Mouse (Mus musculus) embryonic facial prominence, embryonic 11.5 days (tissue): ENCODE data around the gene Prps2. TPM values are rescaled to one million over a fixed set of nuclear protein-coding genes. Genes with fewer than 3 reads are reported as not detected.
"Not testable (repeated sequence)": the region's sequence is repeated elsewhere in the genome, so short reads cannot be mapped to it uniquely, and the experiment has no call there.

Experiments
- ATAC-seq: fragments of 200-750 bp; cut with Nextera tagmentation; replicated peaks from 2 replicates; pipeline ENCODE4 v1.8.0; 2017; ENCODE audit warnings: low read depth; ENCODE audit not compliant: insufficient number of reproducible peaks, low FRiP score, low TSS enrichment
- DNase-seq: peaks from one replicate; pipeline ENCODE4 v3.0.0-alpha.2; 2015; ENCODE audit warnings: low spot score
- H3K27ac ChIP-seq: fragments of 300-500 bp; sonication (generic); replicated peaks from 2 replicates; pipeline ENCODE4 v1.5.1; 2014; ENCODE audit warnings: mild to moderate bottlenecking, low read depth, low read length, control low read depth
- H3K27me3 ChIP-seq: fragments of 300-500 bp; sonication (generic); 2 replicates; pipeline ENCODE4 v1.6.1; 2014; ENCODE audit warnings: mild to moderate bottlenecking, low read length, moderate library complexity, mixed read lengths; ENCODE audit not compliant: control insufficient read depth, insufficient read depth
- H3K36me3 ChIP-seq: fragments of 300-500 bp; sonication (generic); replicated peaks from 2 replicates; pipeline ENCODE4 v1.6.1; 2014; ENCODE audit warnings: low read depth, mild to moderate bottlenecking, low read length, moderate library complexity, mixed read lengths; ENCODE audit not compliant: control insufficient read depth, insufficient read depth
- H3K4me1 ChIP-seq: fragments of 300-500 bp; sonication (generic); 2 replicates; pipeline ENCODE4 v1.6.1; 2014; ENCODE audit warnings: low read length, mixed read lengths; ENCODE audit not compliant: control insufficient read depth, insufficient read depth
- H3K4me2 ChIP-seq: fragments of 300-500 bp; sonication (generic); 2 replicates; pipeline ENCODE4 v1.6.1; 2014; ENCODE audit warnings: low read depth, mild to moderate bottlenecking, control low read depth, low read length, moderate library complexity
- H3K4me3 ChIP-seq: fragments of 300-500 bp; sonication (generic); 2 replicates; pipeline ENCODE4 v1.5.1; 2014; ENCODE audit warnings: low read depth, low read length, control low read depth
- H3K9ac ChIP-seq: fragments of 300-500 bp; sonication (generic); replicated peaks from 2 replicates; pipeline ENCODE4 v1.6.1; 2014; ENCODE audit warnings: mild to moderate bottlenecking, control low read depth, low read length
- H3K9me3 ChIP-seq: fragments of 300-500 bp; sonication (generic); replicated peaks from 2 replicates; pipeline ENCODE4 v1.6.1; 2016; ENCODE audit warnings: mild to moderate bottlenecking, low read length, inconsistent platforms, mixed read lengths; ENCODE audit not compliant: control insufficient read depth
- WGBS: fragments of 180-500 bp; shearing (Covaris S2); extraction: QIAGEN DNeasy Blood & Tissue Kit; methylation state at CpG from one replicate; pipeline ENCODE4 v1.1.7; 2014; 5-methylcytosine and 5-hydroxymethylcytosine counted together
- polyA plus RNA-seq: library from polyadenylated mRNA; unstranded; fragments of >200 nt; fragmentation: Nextera tagmentation; extraction: Ambion mirVana; gene quantifications from 2 replicates; pipeline ENCODE4 v1.2.1, GENCODE M21; 2014

Gene Prps2
- polyA plus RNA-seq, result 17.0 and 18.5 TPM in 2 replicates

- WGBS, result 19% methylated on average over 39 of the region's 47 CpGs
- H3K27ac ChIP-seq, result no peak within 1 kb of the TSS
- peak within 1 kb of the TSS; percentile 48 for H3K4me3 ChIP-seq
- H3K36me3 ChIP-seq, result no peaks in the 10 kb centered on the region
- peak within 1 kb of the TSS; percentile 68 for H3K9ac ChIP-seq
- DNase-seq (peak; percentile 52), ATAC-seq (peak; percentile 87)
- H3K9me3 ChIP-seq, result no peaks in the 10 kb centered on the region
- H3K4me2 ChIP-seq, result peak within 1 kb of the TSS; percentile 69
- H3K4me1 ChIP-seq, result no peaks in the 10 kb centered on the region
- no peaks in the 10 kb centered on the region for H3K27me3 ChIP-seq
Observed at GRCm38 (mm10) chrX:167382047-167382853, at the start of gene Prps2. Gene Prps2 (minus strand): TSS chrX:167382749.

- H3K9ac ChIP-seq, result no peak overlapping the region
- DNase-seq (no peak), ATAC-seq (no peak)
- H3K4me3 ChIP-seq, result no peak overlapping the region
- H3K27ac ChIP-seq, result no peak overlapping the region
- H3K4me1 ChIP-seq, result no peaks in the 10 kb centered on the region
- WGBS, result 81% methylated on average over 1 of the region's 1 CpGs
- H3K27me3 ChIP-seq, result no peaks in the 10 kb centered on the region
- H3K36me3 ChIP-seq, result no peaks in the 10 kb centered on the region
- no peak overlapping the region for H3K4me2 ChIP-seq
- no peaks in the 10 kb centered on the region for H3K9me3 ChIP-seq
Observed at GRCm38 (mm10) chrX:167417654-167418053, 35.1 kb upstream of the Prps2 start.

- WGBS, result 63% methylated on average over 3 of the region's 3 CpGs
Observed at GRCm38 (mm10) chrX:167394940-167395339, 12.4 kb upstream of the Prps2 start.

GRCm38 (mm10) chrX:167386647-167387046 lies 4.1 kb upstream of the Prps2 start:
- no peak overlapping the region for H3K27ac ChIP-seq
- H3K4me2 ChIP-seq, result no peak overlapping the region
- H3K4me3 ChIP-seq, result no peak overlapping the region
- H3K9ac ChIP-seq, result no peak overlapping the region
- H3K9me3 ChIP-seq, result no peaks in the 10 kb centered on the region
- ATAC-seq (no peak), DNase-seq (no peak)
- whole genome bisulfite sequencing, result 68% methylated on average over 1 of the region's 1 CpGs
- H3K4me1 ChIP-seq, result no peaks in the 10 kb centered on the region
- H3K27me3 ChIP-seq, result no peaks in the 10 kb centered on the region
- H3K36me3 ChIP-seq, result no peaks in the 10 kb centered on the region

More at GRCm38 (mm10) chrX:167394940-167395339, 12.4 kb upstream of the Prps2 start:
- no peak for ATAC-seq
- Histone ChIP-seq H3K4me1 (no peaks in the 10 kb centered on the region), H3K36me3 (no peaks in the 10 kb centered on the region), H3K27me3 (no peaks in the 10 kb centered on the region), H3K4me2 (no peak overlapping the region), H3K9me3 (no peaks in the 10 kb centered on the region), H3K9ac (no peak overlapping the region), H3K4me3 (no peak overlapping the region), H3K27ac (no peak overlapping the region)
- DNase-seq, result no peak

GRCm38 (mm10) chrX:167382854-167383186 lies 271 bp upstream of the Prps2 start:
- WGBS, result 42% methylated on average over 7 of the region's 7 CpGs

GRCm38 (mm10) chrX:167381583-167382046 lies 934 bp downstream of the Prps2 start:
- Histone ChIP-seq H3K9me3 (no peaks in the 10 kb centered on the region), H3K9ac (peak overlapping the region; percentile 68), H3K27ac (no peak overlapping the region), H3K27me3 (no peaks in the 10 kb centered on the region), H3K4me1 (no peaks in the 10 kb centered on the region), H3K4me2 (peak overlapping the region; percentile 69), H3K4me3 (peak overlapping the region; percentile 48), H3K36me3 (no peaks in the 10 kb centered on the region)
- 19% methylated on average over 17 of the region's 18 CpGs for WGBS
- peak; percentile 11 for DNase-seq
- no peak; the same call in 1 of the 2 replicates for ATAC-seq

More at GRCm38 (mm10) chrX:167382854-167383186, 271 bp upstream of the Prps2 start:
- H3K4me2 ChIP-seq, result peak overlapping the region; percentile 69
- ATAC-seq (no peak), DNase-seq (no peak)
- no peaks in the 10 kb centered on the region for H3K4me1 ChIP-seq
- peak overlapping the region; percentile 48 for H3K4me3 ChIP-seq
- H3K27ac ChIP-seq, result no peak overlapping the region
- no peaks in the 10 kb centered on the region for H3K27me3 ChIP-seq
- no peaks in the 10 kb centered on the region for H3K9me3 ChIP-seq
- H3K9ac ChIP-seq, result peak overlapping the region; percentile 68; the same call in 1 of the 2 replicates
- H3K36me3 ChIP-seq, result no peaks in the 10 kb centered on the region

GRCm38 (mm10) chrX:167380073-167380472 lies 2.5 kb downstream of the Prps2 start:
- 68% methylated on average over 4 of the region's 4 CpGs for WGBS
- ATAC-seq (no peak), DNase-seq (no peak)
- no peaks in the 10 kb centered on the region for H3K27me3 ChIP-seq
- H3K4me1 ChIP-seq, result no peaks in the 10 kb centered on the region
- H3K4me3 ChIP-seq, result no peak overlapping the region
- no peaks in the 10 kb centered on the region for H3K9me3 ChIP-seq
- H3K27ac ChIP-seq, result no peak overlapping the region
- no peaks in the 10 kb centered on the region for H3K36me3 ChIP-seq
- H3K9ac ChIP-seq, result no peak overlapping the region
- H3K4me2 ChIP-seq, result no peak overlapping the region

GRCm38 (mm10) chrX:167361231-167361630 lies 21.3 kb downstream of the Prps2 start:
- not testable (repeated sequence) for H3K9me3 ChIP-seq, H3K27ac ChIP-seq, H3K4me2 ChIP-seq, H3K27me3 ChIP-seq, H3K4me1 ChIP-seq, H3K36me3 ChIP-seq, H3K4me3 ChIP-seq, ATAC-seq, DNase-seq, H3K9ac ChIP-seq
- WGBS, result 92% methylated on average over 3 of the region's 3 CpGs
